Mouse (Mus musculus) hindbrain, embryonic 16.5 days (tissue): Measurements from ENCODE around the gene Morn1. TPM values are rescaled to one million over a fixed set of nuclear protein-coding genes. Genes with fewer than 3 reads are reported as not detected.

Source experiments
- ATAC-seq: fragments of 200-750 bp; cut with Nextera tagmentation; 2 replicates; pipeline ENCODE4 v1.8.0; 2017; ENCODE audit warnings: moderate TSS enrichment, moderate library complexity
- H3K27ac ChIP-seq: fragments of 300-500 bp; sonication (generic); 2 replicates; pipeline ENCODE4 v1.5.1; 2014; ENCODE audit warnings: low read depth, mild to moderate bottlenecking, control low read depth, low read length, moderate library complexity
- H3K27me3 ChIP-seq: fragments of 300-500 bp; sonication (generic); replicated peaks from 2 replicates; pipeline ENCODE4 v1.6.1; 2014; ENCODE audit warnings: low read length; ENCODE audit not compliant: control insufficient read depth, insufficient read depth
- H3K36me3 ChIP-seq: fragments of 300-500 bp; sonication (generic); 2 replicates; pipeline ENCODE4 v1.6.1; 2014; ENCODE audit warnings: mild to moderate bottlenecking, low read length, moderate library complexity, mixed read lengths; ENCODE audit not compliant: control insufficient read depth, insufficient read depth
- H3K4me1 ChIP-seq: fragments of 300-500 bp; sonication (generic); 2 replicates; pipeline ENCODE4 v1.6.1; 2014; ENCODE audit warnings: low read depth, low read length; ENCODE audit not compliant: control insufficient read depth, insufficient read depth
- H3K4me2 ChIP-seq: fragments of 300-500 bp; sonication (generic); 2 replicates; pipeline ENCODE4 v1.6.1; 2014; ENCODE audit warnings: mild to moderate bottlenecking, low read length, control low read depth, moderate library complexity
- H3K4me3 ChIP-seq: fragments of 300-500 bp; sonication (generic); 2 replicates; pipeline ENCODE4 v1.5.1; 2014; ENCODE audit warnings: mild to moderate bottlenecking, low read length, control low read depth, moderate library complexity
- H3K9ac ChIP-seq: fragments of 300-500 bp; sonication (generic); 2 replicates; pipeline ENCODE4 v1.6.1; 2014; ENCODE audit warnings: low read depth, mild to moderate bottlenecking, control low read depth, low read length, moderate library complexity
- H3K9me3 ChIP-seq: fragments of 300-500 bp; sonication (generic); 2 replicates; pipeline ENCODE4 v1.6.1; 2014; ENCODE audit warnings: mild to moderate bottlenecking, low read length, moderate library complexity; ENCODE audit not compliant: control insufficient read depth
- WGBS: fragments of 180-500 bp; shearing (Covaris S2); extraction: QIAGEN DNeasy Blood & Tissue Kit; methylation state at CpG from one replicate; pipeline ENCODE4 v1.1.7; 2014; 5-methylcytosine and 5-hydroxymethylcytosine counted together
- polyA plus RNA-seq: library from polyadenylated mRNA; unstranded; fragments of >200 nt; fragmentation: Nextera tagmentation; extraction: Ambion mirVana; gene quantifications from 2 replicates; pipeline ENCODE4 v1.2.1, GENCODE M21; 2015

The Morn1 gene
- polyA plus RNA-seq, 1 experiment from 2014 or later: 9.5 TPM

DNA sequence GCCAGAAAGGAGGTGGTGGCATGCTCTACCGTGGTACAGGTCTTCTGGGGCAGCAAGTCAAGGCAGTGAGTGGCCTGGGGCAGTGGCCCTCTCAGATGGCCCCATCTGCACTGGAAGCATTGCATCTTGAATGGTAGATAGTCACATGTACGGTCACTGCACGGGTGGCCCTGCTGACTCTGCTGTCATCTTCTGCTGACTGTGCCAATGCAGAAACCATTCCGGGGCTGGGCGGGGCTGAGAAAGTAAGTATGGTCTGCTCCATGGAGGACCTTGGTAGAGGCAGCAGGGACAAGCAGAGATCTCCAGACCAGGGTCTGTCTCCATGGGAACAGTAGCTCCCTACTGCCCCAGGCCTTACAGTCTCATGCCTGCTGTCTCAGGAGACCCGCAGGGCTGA lies 34.8 kb downstream of the Morn1 start:
- Histone ChIP-seq H3K4me3 (no peak overlapping the region), H3K4me1 (peaks cover 13% of the 10 kb centered on the region), H3K9me3 (no peaks in the 10 kb centered on the region), H3K27ac (no peak overlapping the region), H3K9ac (no peak overlapping the region), H3K27me3 (no peaks in the 10 kb centered on the region), H3K4me2 (no peak overlapping the region), H3K36me3 (no peaks in the 10 kb centered on the region)
- ATAC-seq: no peak
- WGBS: 90% methylated on average over 6 of the region's 6 CpGs

DNA sequence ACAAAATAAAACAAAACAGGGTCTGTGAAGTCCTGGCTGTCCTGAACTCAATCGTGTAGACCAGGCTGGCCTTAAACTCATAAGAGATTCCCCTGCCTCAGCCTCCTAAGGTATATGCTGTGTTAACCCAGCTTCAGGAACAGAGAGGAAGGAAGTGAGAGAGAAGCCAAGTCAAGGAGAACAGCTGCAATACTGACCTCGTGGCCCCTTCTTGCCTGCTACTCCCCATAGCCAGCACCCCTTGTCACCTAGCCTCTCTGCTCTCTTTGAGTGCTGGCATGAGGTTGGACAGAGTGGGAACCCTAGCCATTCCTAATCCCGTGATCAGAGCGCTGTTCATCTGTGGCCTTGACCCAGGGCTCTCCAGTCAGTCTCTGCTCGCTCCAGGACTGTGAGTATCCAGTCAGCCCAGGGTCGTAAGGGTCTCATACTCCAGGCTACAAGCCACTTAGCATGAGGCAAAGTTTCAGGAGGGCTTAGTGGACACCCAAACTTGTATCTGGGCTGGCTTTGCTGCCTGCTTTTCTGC lies 35.6 kb downstream of the Morn1 start:
- Histone ChIP-seq H3K4me1 (peaks cover 16% of the 10 kb centered on the region), H3K4me2 (no peak overlapping the region), H3K27me3 (no peaks in the 10 kb centered on the region), H3K4me3 (no peak overlapping the region), H3K27ac (peak overlapping the region; percentile 73), H3K36me3 (no peaks in the 10 kb centered on the region), H3K9ac (peak overlapping the region; percentile 4; the same call in 1 of the 2 replicates), H3K9me3 (no peaks in the 10 kb centered on the region)
- 71% methylated on average over 6 of the region's 6 CpGs for WGBS
- peak; percentile 19; the same call in 1 of the 2 replicates for ATAC-seq

DNA sequence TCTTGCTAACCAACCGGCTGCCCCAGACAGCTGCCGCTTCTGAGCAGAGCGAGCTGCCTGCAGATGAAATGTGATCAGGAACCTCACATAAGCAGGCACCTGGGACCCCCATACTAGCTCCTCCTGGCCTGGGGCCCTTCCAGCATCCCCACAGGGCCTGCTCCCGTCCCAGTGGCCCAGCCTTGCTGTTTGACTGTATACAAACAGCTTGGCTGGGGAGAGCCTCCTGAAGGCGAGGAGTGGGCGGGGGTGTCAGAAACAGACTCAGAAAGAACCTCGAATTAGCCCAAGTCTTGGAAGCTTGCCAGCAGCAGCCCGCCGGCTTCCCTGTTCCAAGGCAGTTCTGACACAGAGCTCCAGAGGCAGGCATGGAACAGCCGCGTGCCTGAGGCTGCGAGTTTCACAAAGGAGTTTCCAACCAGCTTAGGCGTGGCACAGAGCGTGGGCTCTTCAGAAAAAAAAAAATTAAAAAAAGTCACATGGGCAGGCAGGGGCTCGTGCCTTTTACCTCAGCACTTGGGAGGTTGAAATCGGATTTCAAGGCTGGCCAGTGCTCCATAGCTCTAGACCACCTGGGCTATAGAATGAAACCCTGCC lies 36.2 kb downstream of the Morn1 start:
- H3K4me1 ChIP-seq: peaks cover 19% of the 10 kb centered on the region
- H3K9ac ChIP-seq: peak overlapping the region; percentile 4; the same call in 1 of the 2 replicates
- WGBS: 17% methylated on average over 16 of the region's 16 CpGs
- no peak overlapping the region for H3K4me3 ChIP-seq
- peak overlapping the region; percentile 26 for H3K4me2 ChIP-seq
- H3K36me3 ChIP-seq: no peaks in the 10 kb centered on the region
- no peaks in the 10 kb centered on the region for H3K9me3 ChIP-seq
- H3K27ac ChIP-seq: peak overlapping the region; percentile 73
- peak; percentile 78 for ATAC-seq
- no peaks in the 10 kb centered on the region for H3K27me3 ChIP-seq

DNA sequence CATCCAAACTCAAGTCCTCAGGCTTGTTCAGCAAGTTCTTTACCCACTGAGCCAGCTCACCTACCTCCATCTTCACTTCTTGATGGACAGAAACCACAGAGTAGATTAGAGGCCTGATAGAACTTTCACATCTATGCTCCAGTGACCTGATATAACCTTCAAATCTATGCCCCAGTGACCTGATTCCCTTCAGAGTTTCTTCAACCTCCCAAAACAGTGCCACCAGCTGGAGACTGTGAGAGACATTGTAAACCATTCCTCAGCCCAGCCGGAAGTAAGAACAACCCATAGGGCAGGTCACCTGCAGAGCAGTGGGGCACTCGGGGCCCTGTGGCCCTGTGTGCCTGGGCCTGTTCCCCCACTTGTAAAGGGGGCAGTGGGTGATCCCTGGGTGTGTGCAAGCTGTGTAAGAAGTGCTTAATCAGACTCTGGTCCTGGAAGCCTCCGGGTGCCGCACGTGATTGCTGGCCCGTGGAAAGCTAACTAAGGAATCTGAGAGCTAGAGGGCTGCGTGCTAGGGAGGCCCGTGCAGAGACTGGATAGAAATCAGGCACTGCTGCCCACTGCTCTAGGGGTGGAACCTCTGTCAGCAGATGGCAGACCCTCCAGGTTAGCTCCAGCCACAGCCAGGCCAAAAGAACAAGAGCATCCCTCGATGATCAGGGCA lies 37.6 kb downstream of the Morn1 start:
- peaks cover 16% of the 10 kb centered on the region for H3K4me1 ChIP-seq
- H3K36me3 ChIP-seq: no peaks in the 10 kb centered on the region
- 78% methylated on average over 9 of the region's 9 CpGs for WGBS
- no peaks in the 10 kb centered on the region for H3K9me3 ChIP-seq
- H3K4me3 ChIP-seq: no peak overlapping the region
- H3K4me2 ChIP-seq: no peak overlapping the region
- no peak overlapping the region for H3K27ac ChIP-seq
- ATAC-seq: no peak
- no peaks in the 10 kb centered on the region for H3K27me3 ChIP-seq
- H3K9ac ChIP-seq: peak overlapping the region; percentile 1; the same call in 1 of the 2 replicates

DNA sequence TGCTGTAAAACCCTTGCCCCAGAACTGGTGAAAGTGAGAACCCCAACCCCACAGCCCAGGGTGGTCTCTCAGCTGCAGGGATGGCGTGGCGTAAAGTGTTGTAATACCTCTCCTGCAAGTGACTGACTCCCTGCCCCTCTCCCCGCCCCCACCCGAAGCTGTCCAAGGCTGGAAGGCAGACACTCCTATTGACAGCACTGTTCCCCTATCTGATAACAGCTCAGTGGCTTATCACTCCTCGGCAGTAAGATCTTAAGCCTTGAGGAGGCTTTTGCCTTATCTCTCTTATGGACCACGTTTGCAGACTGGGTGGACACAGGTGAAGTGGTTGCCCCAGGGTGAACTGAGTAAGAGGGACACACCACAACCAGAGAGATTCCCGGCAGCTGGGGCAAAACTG lies 38.9 kb downstream of the Morn1 start:
- peaks cover 27% of the 10 kb centered on the region for H3K4me1 ChIP-seq
- ATAC-seq: no peak
- no peak overlapping the region for H3K4me3 ChIP-seq
- H3K36me3 ChIP-seq: no peaks in the 10 kb centered on the region
- H3K4me2 ChIP-seq: no peak overlapping the region
- H3K27me3 ChIP-seq: no peaks in the 10 kb centered on the region
- H3K9me3 ChIP-seq: no peaks in the 10 kb centered on the region
- H3K27ac ChIP-seq: no peak overlapping the region
- no peak overlapping the region for H3K9ac ChIP-seq
- WGBS: 73% methylated on average over 7 of the region's 7 CpGs

DNA sequence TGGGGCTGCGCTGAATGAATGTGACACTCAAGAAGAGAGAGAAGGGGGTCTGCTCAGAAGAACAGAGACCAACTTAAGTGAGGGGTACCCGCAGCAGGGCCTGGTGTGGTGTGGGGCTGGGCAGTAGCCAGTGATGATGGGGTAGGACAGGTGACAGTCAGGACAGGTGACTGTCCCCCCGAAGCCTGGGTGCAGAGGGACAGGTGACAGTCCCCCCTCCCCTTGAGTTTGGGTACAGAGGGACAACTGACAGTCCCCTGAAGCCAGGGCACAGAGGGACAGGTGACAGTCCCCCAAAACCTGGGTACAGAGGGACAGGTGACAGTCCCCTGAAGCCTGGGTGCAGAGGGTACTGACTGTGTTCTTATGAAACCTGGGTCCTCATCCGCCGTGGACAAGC lies 39.8 kb downstream of the Morn1 start:
- no peaks in the 10 kb centered on the region for H3K9me3 ChIP-seq
- ATAC-seq: no peak
- H3K4me2 ChIP-seq: no peak overlapping the region
- H3K9ac ChIP-seq: no peak overlapping the region
- WGBS: 93% methylated on average over 5 of the region's 5 CpGs
- H3K27me3 ChIP-seq: no peaks in the 10 kb centered on the region
- no peak overlapping the region for H3K4me3 ChIP-seq
- H3K36me3 ChIP-seq: no peaks in the 10 kb centered on the region
- H3K4me1 ChIP-seq: peaks cover 30% of the 10 kb centered on the region
- no peak overlapping the region for H3K27ac ChIP-seq

DNA sequence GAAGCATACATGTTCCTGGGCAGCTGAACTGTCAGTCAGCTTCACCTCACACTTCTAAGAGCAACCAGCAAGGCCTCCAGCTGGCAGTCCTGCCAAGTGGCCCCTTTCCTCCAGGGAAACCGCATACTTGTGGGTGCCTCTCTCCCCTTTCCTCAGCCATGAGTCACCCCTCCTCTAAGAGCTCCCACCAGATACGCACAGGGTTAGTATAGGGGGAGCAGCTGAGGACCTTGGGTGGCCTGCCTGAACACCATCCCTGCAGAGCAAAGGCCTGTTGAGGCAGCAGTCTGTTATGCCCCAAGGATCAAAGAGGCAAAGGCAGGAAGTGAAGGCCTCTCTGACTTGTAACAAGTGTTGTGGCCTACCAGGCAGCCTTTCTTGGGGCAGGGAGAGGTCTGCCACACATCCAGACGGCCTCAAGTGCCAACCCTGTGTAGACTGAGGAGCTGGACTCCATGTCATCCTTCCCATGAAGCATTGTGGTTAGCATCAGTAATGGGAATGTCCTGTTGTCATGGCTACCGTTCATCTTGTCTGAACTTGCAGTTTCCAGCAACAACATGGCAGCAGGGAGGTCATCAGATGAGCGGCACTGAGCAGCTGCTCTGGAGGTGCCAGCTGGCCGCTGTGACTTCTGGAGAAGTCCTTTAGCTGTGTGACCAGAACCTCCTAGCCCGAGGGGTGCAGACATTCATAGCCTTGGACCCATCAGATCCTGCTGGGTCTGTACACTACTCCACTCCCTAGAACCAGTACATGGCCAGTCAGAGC lies 40.4 kb downstream of the Morn1 start:
- ATAC-seq: no peak
- Histone ChIP-seq H3K27me3 (no peaks in the 10 kb centered on the region), H3K4me1 (peaks cover 30% of the 10 kb centered on the region), H3K4me2 (no peak overlapping the region), H3K9ac (no peak overlapping the region), H3K9me3 (no peaks in the 10 kb centered on the region), H3K27ac (no peak overlapping the region), H3K4me3 (no peak overlapping the region), H3K36me3 (no peaks in the 10 kb centered on the region)
- 52% methylated on average over 7 of the region's 7 CpGs for WGBS

DNA sequence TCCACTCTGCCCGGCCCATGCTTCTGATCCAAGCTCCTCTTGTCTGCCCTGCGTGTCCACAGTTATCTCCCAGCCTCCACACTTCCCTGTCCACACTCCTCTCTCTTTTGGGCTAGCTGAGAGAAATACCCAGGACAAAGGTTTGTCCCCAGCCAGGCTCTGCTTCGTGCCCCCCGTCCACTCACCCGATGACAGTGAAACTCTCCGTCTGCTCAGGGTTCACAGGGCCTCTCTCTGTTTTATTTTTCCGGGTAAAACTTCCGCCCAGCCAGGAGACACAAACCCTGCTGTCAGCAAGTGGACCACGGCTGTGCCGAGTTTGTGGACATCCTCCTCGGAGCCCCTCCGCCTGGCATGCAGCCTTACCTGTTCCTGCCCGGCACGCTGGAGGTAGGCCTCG lies 42.0 kb downstream of the Morn1 start:
- Histone ChIP-seq H3K4me3 (no peak overlapping the region), H3K9ac (no peak overlapping the region), H3K27ac (no peak overlapping the region), H3K27me3 (no peaks in the 10 kb centered on the region), H3K9me3 (no peaks in the 10 kb centered on the region), H3K4me2 (no peak overlapping the region), H3K36me3 (no peaks in the 10 kb centered on the region), H3K4me1 (peaks cover 20% of the 10 kb centered on the region)
- ATAC-seq: no peak
- WGBS: 92% methylated on average over 15 of the region's 15 CpGs
